Mouse (Mus musculus) thymus, postnatal 14 days (tissue): Measurements from ENCODE around the gene Spsb2.
"Not testable (repeated sequence)": the region's sequence is repeated elsewhere in the genome, so short reads cannot be mapped to it uniquely, and the experiment has no call there.

Experiments
- DNase-seq: peaks from one replicate; pipeline ENCODE4 v3.0.0; 2021

Gene Spsb2

DNA sequence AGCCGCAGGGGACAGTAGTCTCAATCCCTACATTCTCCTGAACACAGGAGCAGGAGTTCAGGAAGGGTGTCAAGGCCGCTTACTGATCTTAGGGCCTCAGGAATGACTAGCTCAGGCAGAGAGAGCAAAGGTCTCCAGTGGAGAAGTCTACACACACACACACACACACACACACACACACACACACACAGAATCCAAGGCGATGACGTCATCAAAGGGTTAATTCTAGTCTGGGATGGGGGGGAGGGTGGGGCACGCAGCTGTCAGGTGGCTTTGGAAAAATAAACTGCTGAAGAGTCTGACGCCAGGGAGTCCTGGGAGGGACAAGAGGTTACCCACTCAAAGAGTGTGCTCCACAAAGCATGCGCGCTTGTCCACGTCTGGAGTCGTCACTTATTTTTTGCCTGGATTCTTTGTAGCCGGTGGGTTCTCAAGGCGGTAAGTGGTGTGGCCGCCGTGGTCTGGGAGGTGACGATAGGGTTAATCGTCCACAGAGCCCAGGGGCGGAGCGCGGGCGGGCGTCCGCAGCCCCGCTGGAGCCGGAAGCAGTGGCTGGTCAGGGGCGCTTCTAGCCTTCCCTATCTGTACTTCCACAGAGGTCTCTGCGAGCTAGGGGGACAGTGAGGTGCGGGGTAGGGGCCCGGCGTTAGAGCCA, at the start of gene Spsb2:
Spsb2 (plus strand) TSS at position 304 of the 655 bp plus-strand sequence.
- peak; percentile 39 for DNase-seq

- DNase-seq, result no peak
Measured at GRCm38 (mm10) chr6:124758849-124759232, 49.6 kb upstream of the Spsb2 start.

DNA sequence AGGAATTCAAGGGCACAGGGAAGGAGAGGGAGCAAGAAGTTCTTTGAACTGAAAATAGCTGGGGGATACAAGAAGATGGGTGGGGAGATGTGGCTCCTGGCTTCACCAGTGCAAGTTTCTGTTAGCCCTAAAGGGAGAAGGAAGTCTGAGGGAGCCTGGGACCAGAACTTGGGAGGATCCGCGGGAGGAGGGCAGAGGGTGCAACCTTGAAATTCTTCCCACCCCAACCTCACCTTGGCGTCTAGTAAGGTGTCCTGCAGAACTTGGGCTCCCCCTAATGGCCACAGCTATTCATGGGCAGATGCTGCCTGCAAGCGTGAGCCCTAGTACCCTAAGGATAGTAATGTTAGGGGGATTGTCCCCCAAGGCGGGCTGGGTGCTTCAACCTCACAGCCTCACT, 49.2 kb upstream of the Spsb2 start:
- DNase-seq, result peak; percentile 91

DNA sequence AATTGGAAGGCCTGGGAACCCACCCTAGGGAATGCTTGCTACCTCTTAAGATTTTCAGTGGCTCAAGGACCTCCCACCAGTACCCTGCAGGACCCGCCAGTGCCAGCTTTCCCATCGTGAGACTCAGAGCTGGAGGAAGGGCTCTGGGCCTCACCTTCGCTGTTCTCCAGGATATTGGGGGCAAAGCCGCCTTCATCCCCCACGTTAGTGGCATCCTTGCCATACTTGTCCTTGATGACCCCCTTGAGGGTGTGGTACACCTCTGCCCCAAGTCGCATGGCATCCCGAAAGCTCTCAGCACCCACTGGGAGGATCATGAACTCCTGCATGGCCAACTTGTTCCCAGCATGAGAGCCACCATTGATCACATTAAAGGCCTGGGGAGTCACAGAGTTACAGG, 42.5 kb upstream of the Spsb2 start:
- no peak for DNase-seq

DNA sequence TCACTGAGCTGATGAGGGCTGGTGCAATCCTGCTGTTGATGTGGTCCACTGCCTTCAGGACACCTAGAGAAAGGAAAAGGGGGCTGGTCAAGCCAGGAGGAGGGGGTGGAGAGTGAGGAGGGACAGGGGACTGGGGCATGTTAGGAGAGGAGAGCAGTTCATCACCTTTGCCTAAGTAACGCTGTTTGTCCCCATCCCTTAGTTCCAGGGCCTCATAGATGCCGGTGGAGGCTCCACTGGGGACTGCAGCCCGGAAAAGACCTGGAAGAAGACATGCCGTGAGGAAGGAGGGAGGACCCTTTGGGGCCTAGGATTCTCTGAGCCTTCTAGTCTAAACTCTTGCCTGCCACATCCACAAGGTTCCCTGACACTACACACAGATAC, 40.9 kb upstream of the Spsb2 start:
- DNase-seq, result no peak

DNA sequence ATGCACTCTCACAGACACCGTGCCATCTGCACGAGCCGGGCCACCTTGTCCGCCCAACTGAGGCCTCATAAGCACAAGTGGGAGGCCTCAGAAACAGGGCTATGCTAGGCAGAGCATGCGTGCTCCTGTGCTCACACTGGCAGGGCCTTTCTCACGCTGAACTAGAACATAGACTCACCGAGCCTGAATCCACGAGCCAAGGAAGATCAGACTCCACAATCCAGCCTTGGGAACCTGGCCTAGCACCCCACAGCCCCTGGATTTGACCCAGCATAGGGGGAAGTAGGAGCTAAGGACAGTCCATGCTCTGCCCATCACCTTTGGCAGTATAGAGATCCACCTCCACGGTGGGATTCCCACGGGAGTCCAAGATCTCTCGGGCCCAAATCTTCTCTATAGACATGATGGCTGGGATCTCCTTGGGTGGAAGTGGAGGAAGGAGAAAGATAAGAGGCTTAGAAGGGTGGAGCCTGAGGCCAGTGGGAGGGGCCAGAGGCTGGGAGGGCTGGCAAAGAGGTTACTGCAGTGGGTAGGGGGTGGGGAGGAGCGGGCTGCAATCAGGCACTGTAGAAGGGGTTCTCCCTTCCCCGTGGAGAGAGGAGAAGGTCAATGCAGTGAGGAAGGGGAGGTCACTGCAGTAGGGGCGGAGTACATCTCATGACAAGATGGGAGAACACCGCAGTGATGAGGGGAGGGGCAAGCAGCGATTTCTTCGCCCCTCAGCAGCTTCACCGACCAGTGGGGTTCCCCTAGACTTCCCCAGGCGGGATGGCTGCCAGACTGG, 40.3 kb upstream of the Spsb2 start:
- peak; percentile 39 for DNase-seq

DNA sequence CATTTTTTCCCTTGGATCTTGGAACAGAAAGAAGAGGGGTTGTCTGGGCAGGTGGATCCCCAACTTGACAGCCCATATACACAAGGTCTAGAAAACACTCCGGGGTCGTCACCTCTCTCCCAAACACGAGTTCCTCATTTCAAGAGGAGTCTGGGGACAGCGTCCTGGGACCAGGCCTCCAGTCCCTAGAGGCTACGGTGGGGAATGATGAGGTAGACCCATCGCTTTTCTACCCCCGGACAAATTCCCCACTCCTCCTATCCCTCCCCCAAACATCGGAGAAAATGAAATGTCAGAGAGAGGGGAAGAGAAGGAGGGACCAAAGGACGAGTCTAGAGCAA, 39.8 kb upstream of the Spsb2 start:
- no peak for DNase-seq

DNA sequence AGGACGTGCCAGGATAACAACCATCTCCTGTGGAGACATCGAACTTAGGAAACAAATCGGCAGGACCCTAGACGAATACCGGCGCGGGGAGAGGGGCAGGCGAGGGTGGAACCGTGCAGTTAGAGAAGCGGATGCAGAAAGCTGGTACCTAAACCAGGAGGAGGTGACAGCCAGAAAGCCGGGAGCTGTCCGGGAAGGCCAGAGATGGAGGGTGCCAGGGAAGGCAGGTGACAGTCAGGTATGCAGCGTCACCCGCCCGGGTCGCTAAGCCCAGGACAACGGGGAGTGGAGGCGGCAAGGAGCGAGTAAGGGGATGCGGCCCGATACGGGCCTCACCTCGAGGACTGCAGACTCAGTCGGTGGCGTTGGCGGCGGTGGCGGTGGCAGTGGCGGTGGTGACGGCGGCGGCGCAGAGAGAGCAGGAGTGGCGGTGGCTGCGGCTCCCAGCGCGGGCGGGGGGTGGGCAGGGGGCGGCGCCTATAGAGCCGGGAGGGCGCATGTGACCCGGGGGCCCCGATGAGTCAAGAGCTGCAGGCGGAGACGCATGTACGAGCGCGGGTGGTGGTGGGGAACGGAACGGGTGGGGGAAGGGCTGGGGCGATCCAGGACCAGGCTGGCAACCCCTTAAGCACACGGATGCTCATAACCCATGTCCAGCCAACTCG, 39.2 kb upstream of the Spsb2 start, which contains the start of gene Eno2:
Eno2 (minus strand) TSS at position 573 of the 665 bp plus-strand sequence.
- peak; percentile 81 for DNase-seq

DNA sequence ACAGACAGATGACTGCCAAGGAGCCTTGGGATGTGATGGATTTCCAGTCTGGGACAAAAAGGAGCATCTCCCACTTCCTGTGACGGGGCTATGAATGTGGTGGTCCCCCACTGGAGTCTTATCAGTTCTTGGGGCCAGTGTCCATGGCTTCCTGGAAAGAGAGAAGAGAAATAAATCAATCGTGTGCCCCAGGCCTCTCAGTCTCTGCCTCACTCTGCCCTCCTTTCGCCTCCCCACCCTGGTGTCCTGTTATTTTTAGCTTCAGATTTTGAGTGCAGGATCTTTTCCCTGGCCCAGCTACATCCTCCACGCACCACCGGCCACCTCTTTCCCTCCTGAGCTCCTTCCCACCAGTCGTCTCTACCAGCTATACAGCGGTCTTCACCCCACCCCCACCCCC, 38.4 kb upstream of the Spsb2 start:
- DNase-seq, result no peak

- no peak for DNase-seq
Measured at GRCm38 (mm10) chr6:124770511-124770910, 38.0 kb upstream of the Spsb2 start.

DNA sequence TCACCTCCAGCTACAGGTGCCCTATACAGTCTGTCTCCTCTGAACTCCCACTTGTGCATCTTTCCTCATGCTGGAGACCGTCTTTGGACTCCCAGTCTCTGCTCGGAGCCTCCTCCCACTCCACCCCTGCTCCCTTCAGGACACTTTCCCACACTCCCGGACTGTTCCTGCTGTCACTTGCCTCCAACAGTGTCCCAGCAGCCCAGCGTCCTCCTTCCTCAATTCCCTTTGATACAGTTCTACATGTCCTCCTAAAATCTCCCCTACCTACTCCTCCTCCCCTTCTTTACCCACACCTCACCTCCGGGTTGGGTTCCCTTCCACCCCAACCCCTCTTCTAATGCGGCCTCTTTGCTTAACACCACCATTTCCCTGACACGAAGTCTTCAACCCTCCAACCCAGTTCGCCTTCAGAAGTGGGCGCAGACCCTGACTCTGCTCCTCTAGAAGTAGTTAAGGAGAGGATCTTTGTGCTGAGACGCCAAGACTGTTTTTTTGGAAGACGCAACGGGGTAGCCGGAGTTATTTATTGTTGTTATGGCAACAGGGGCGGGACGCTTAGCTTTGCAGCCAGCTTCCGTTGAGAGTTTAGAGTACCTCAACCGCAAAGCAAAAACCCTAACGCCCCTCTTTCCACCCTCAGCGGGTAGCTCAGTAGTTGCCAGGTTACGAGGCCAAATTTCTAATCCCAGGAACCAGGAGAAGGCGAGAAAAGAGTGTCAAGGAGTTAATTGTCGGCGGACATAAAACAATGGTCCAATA, 29.1 kb upstream of the Spsb2 start, which contains the start of gene Lrrc23:
Lrrc23 (minus strand) TSS at position 506 of the 762 bp plus-strand sequence.
- DNase-seq, result peak; percentile 85

GRCm38 (mm10) chr6:124779984-124780416, 28.5 kb upstream of the Spsb2 start:
- DNase-seq, result peak; percentile 37

DNA sequence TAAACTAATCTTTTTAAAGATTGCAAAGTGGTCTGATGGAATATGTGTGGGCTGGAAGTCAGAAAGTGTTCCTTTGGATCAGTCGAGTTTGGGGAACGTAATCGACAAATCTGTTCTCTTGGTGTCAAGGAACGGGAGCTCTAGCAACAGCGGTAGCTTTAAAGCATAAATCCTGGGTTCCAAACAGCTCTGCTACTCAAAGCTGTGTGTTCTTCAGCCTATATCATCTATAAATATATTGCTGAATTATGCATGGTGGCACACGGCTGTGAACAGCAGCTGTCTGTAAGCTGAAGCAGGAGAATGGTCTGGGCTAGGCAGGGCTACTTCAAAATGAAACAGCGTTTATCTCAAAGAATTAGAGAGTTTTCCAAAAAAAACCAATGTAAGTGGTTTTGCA, 27.5 kb upstream of the Spsb2 start:
- no peak for DNase-seq

- DNase-seq, result peak; percentile 73
Measured at GRCm38 (mm10) chr6:124782436-124782835, 26.0 kb upstream of the Spsb2 start.

DNA sequence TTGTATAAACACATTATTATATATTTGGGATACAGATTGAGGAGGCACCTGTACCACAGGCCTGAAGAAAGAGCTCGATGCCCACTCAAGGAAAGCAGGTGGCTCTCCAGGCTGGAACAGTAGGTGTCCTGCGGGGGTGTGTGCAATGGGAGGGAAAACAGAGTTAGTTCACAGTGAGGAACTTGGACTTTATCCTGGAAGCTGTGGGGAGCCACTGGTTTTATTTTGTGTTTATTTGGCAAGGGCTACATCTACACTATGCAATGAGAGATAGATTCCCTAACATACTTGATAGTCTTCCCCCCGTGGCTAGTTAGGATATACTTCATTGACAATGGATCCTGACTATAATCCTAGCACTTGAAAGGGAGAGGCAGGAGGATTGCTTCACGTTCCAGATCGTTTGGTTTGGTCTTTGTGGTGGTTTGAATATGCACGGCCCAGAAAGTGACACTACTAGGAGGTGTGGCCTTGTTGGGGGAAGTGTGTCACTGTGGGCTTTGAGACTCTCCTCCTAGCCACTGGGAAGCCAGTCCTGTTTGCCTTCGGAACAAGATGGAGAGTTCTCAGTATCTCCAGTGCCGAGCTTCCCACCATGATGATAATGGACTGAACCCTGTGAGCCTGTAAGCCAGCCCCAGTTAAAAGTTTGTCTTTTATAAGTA, 21.6 kb upstream of the Spsb2 start:
- DNase-seq, result no peak

DNA sequence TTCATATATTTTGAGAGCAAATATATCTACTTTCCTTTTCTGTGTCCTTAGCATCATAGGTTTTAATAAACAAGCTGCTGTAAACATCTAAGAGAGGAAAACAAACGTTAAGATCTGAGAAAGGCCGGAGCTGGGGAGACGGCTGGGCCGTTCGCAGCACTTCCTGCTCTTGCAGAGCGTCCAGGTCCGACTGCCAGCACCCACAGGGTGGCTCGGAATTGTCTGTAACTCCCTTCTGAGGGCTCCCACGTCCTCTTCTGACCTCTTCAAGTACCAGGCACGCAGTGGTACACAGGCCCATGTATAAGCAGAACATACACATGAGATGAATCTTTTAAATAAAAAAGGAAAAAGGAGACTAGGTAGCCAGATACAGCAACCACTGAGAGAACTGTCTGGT, 20.7 kb upstream of the Spsb2 start:
- no peak for DNase-seq

DNA sequence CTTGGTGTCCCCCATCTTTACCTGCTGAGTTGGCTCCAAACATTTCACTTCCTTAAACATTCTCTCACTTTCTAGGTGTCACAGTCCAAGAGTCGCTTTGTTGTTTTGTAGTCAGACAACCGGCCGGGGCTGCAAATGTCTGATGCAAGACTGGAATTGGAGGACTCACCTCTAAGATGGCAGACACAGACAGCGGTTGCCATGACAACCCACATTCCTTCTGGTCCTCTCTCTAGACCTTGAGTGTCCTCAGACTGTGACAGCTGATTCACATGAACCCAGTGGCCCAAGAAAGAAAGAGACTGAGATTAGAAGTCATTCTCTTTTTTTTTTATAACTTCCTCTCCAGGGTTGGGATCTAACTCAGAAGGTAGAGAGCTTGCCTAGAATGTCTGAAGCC, 18.9 kb upstream of the Spsb2 start:
- no peak for DNase-seq

GRCm38 (mm10) chr6:124790121-124790520, 18.3 kb upstream of the Spsb2 start:
- DNase-seq, result no peak

- DNase-seq, result no peak
Measured at GRCm38 (mm10) chr6:124791911-124792310, 16.6 kb upstream of the Spsb2 start.

DNA sequence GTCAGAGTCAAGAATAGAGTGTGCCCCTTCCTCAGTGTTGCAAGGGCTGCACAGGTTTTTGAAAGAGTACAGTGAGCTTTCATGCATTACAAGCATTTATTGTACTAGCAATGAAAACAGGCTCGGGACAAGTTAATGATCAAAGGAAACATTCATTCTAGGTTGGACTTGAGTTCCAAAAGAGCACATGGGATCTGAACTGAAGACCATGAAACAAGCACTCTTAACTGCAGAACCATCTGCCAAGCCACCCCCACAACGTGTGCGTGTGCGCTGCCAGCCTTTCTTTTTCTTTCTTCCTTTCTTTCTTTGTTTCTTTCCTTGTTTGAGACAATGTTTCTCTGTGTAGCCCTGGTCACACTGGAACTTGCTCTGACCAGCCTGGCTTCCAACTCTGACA, 12.7 kb upstream of the Spsb2 start:
- no peak for DNase-seq

DNA sequence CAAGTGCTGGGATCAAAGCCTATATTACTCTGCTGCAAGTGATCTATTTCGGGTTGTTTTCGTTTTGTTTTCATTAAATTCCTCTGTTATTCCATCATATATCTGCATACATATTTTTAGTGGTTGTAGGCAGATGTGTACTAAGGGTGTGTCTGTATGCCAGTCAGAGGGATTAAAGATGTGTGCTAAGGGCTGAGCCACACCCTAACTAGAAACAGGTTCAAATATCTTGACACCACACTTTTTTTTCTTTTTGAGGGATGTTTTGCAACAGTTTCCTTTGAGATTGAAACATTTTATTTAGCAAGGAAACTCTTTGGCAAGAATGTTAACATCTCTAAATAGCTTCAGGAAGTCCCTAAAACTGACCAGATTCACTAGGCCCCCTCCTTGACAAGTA, 12.3 kb upstream of the Spsb2 start:
- DNase-seq, result no peak

GRCm38 (mm10) chr6:124802400-124802799, 6.1 kb upstream of the Spsb2 start:
- not testable (repeated sequence) for DNase-seq

DNA sequence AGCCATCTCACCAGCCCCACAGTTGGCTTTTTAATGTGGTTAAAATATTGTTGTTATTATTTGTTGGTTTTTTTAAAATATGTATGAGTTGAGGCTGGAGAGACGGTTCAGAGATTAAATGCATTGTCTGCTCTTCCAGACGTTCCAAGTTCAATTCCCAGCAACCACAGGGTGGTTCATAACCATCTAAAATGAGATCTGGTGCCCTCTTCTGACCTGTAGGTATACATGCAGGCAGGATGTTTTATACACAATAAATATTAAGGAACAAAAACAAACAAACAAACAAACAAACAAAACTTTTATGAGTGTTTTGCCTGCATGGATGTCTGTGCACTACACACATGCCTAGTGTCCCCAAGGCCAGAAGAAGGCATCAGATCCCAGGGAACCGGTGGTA, 5.4 kb upstream of the Spsb2 start:
- no peak for DNase-seq
